Comparison of ENCODE assay signal across 11 mouse cellular contexts in genomic region chr2:157724574-157724914, GRCm38 (mm10). TPM values are rescaled to one million over a fixed set of nuclear protein-coding genes. Genes with fewer than 3 reads are reported as not detected.
DNase-seq lines count a peak whose midpoint lies in the region; ATAC-seq lines count a peak whose summit lies in the region.
"Had no signal": no experiment of that assay in that cellular context is flagged by ENCODE, and none has a peak within 500 bp of the region (broad histone marks: within the 10 kb centered on the region; RNA-seq: fewer than 3 reads in every experiment).

No protein-coding gene starts in this region.

- WGBS in embryonic facial prominence, embryonic 10.5 days: 52% methylated on average over 5 of the region's 5 CpGs
- WGBS in embryonic facial prominence, embryonic 11.5 days: 43% methylated on average over 5 of the region's 5 CpGs
- WGBS in hindbrain, embryonic 15.5 days: 36% methylated on average over 5 of the region's 5 CpGs
- 50% methylated on average over 5 of the region's 5 CpGs for WGBS in midbrain, embryonic 14.5 days
- WGBS in liver, embryonic 11.5 days: 49% methylated on average over 5 of the region's 5 CpGs

- H3K4me3 ChIP-seq in embryonic facial prominence, embryonic 10.5 days: no peak overlapping the region
- H3K4me3 ChIP-seq in embryonic facial prominence, embryonic 11.5 days (ENCODE audit: low read depth, low read length): no peak overlapping the region
- no peak overlapping the region for H3K4me3 ChIP-seq in hindbrain, embryonic 15.5 days
- H3K4me3 ChIP-seq in midbrain, embryonic 14.5 days (replicated peaks; ENCODE audit: low read depth, low read length): no peak overlapping the region
- no peak overlapping the region for H3K4me3 ChIP-seq in liver, embryonic 11.5 days (ENCODE audit: low read depth, low read length)
- H3K4me3 ChIP-seq: liver, embryonic 15.5 days had no signal

- peak; percentile 40; the same call in 1 of the 2 replicates for ATAC-seq in embryonic facial prominence, embryonic 11.5 days (replicated peaks; ENCODE audit: insufficient number of reproducible peaks, low FRiP score, low TSS enrichment, low read depth)
- ATAC-seq in hindbrain, embryonic 15.5 days (ENCODE audit: low FRiP score, low read depth): peak; percentile 23; the same call in 1 of the 2 replicates
- no peak for ATAC-seq in midbrain, embryonic 14.5 days (ENCODE audit: low FRiP score, low TSS enrichment)
- ATAC-seq in liver, embryonic 11.5 days (replicated peaks; ENCODE audit: low FRiP score): no peak

- no peaks in the 10 kb centered on the region for H3K27me3 ChIP-seq in embryonic facial prominence, embryonic 10.5 days (replicated peaks; ENCODE audit: low read depth, poor library complexity, severe bottlenecking)
- no peaks in the 10 kb centered on the region for H3K27me3 ChIP-seq in embryonic facial prominence, embryonic 11.5 days (ENCODE audit: control insufficient read depth, insufficient read depth, low read length)
- no peaks in the 10 kb centered on the region for H3K27me3 ChIP-seq in hindbrain, embryonic 15.5 days
- no peaks in the 10 kb centered on the region for H3K27me3 ChIP-seq in midbrain, embryonic 14.5 days (ENCODE audit: control insufficient read depth, insufficient read depth, low read length)
- no peaks in the 10 kb centered on the region for H3K27me3 ChIP-seq in liver, embryonic 11.5 days (replicated peaks; ENCODE audit: control insufficient read depth, insufficient read depth, low read length)
- H3K27me3 ChIP-seq: liver, embryonic 15.5 days had no signal

- peaks cover 35% of the 10 kb centered on the region for H3K4me1 ChIP-seq in embryonic facial prominence, embryonic 10.5 days
- H3K4me1 ChIP-seq in embryonic facial prominence, embryonic 11.5 days (ENCODE audit: control insufficient read depth, insufficient read depth, low read length): 0 out of 2 replicates have a peak, but pooled peaks cover 2% of the 10 kb centered on the region
- peaks cover 14% of the 10 kb centered on the region for H3K4me1 ChIP-seq in hindbrain, embryonic 15.5 days (replicated peaks)
- peaks cover 13% of the 10 kb centered on the region; the same call in 1 of the 2 replicates for H3K4me1 ChIP-seq in midbrain, embryonic 14.5 days (ENCODE audit: control insufficient read depth, insufficient read depth, low read length)
- H3K4me1 ChIP-seq in liver, embryonic 11.5 days (replicated peaks; ENCODE audit: control insufficient read depth, insufficient read depth, low read length): no peaks in the 10 kb centered on the region
- H3K4me1 ChIP-seq: liver, embryonic 15.5 days had no signal

- no peak overlapping the region for H3K4me2 ChIP-seq in embryonic facial prominence, embryonic 11.5 days (ENCODE audit: low read depth, low read length)
- no peak overlapping the region for H3K4me2 ChIP-seq in hindbrain, embryonic 15.5 days
- H3K4me2 ChIP-seq in midbrain, embryonic 14.5 days (ENCODE audit: low read length): 0 out of 2 replicates have a peak overlapping the region, but pooled peaks have one; percentile 1
- no peak overlapping the region for H3K4me2 ChIP-seq in liver, embryonic 11.5 days
- H3K4me2 ChIP-seq: liver, embryonic 15.5 days had no signal

- H3K36me3 ChIP-seq in embryonic facial prominence, embryonic 10.5 days (replicated peaks): no peaks in the 10 kb centered on the region
- H3K36me3 ChIP-seq in embryonic facial prominence, embryonic 11.5 days (replicated peaks; ENCODE audit: control insufficient read depth, insufficient read depth, low read depth, low read length): no peaks in the 10 kb centered on the region
- H3K36me3 ChIP-seq in hindbrain, embryonic 15.5 days: no peaks in the 10 kb centered on the region
- no peaks in the 10 kb centered on the region for H3K36me3 ChIP-seq in midbrain, embryonic 14.5 days (ENCODE audit: control insufficient read depth, insufficient read depth, low read length)
- no peaks in the 10 kb centered on the region for H3K36me3 ChIP-seq in liver, embryonic 11.5 days (ENCODE audit: control insufficient read depth, insufficient read depth, low read length)
- H3K36me3 ChIP-seq: liver, embryonic 15.5 days had no signal

- no peaks in the 10 kb centered on the region for H3K9me3 ChIP-seq in embryonic facial prominence, embryonic 10.5 days
- no peaks in the 10 kb centered on the region for H3K9me3 ChIP-seq in embryonic facial prominence, embryonic 11.5 days (replicated peaks; ENCODE audit: control insufficient read depth, low read length)
- H3K9me3 ChIP-seq in hindbrain, embryonic 15.5 days: no peaks in the 10 kb centered on the region
- H3K9me3 ChIP-seq in midbrain, embryonic 14.5 days (ENCODE audit: control insufficient read depth, low read length): no peaks in the 10 kb centered on the region
- no peaks in the 10 kb centered on the region for H3K9me3 ChIP-seq in liver, embryonic 11.5 days (ENCODE audit: control insufficient read depth, low read length)
- H3K9me3 ChIP-seq: liver, embryonic 15.5 days had no signal

- H3K9ac ChIP-seq in embryonic facial prominence, embryonic 11.5 days (replicated peaks; ENCODE audit: low read length): no peak overlapping the region; the same call in 1 of the 2 replicates
- no peak overlapping the region for H3K9ac ChIP-seq in hindbrain, embryonic 15.5 days
- H3K9ac ChIP-seq in midbrain, embryonic 14.5 days (replicated peaks; ENCODE audit: low read length): no peak overlapping the region; the same call in 1 of the 2 replicates
- H3K9ac ChIP-seq in liver, embryonic 11.5 days (ENCODE audit: low read depth, low read length): no peak overlapping the region
- H3K9ac ChIP-seq: liver, embryonic 15.5 days had no signal

- DNase-seq in embryonic facial prominence, embryonic 10.5 days (ENCODE audit: low spot score): no peak
- DNase-seq in embryonic facial prominence, embryonic 11.5 days (ENCODE audit: low spot score): no peak
- DNase-seq in midbrain, embryonic 14.5 days: no peak
- DNase-seq in testis, postnatal 10 days (ENCODE audit: low spot score): no peak
- no peak for DNase-seq in adrenal gland, adult 18-20 months (ENCODE audit: low spot score in 2 of 2)
- DNase-seq in liver, embryonic 11.5 days (ENCODE audit: low spot score): no peak
- DNase-seq: adrenal gland, adult 8-10 months; kidney, postnatal 14 days; layer of hippocampus, postnatal 36 days had no signal

- peak overlapping the region; percentile 80 for H3K27ac ChIP-seq in embryonic facial prominence, embryonic 10.5 days (replicated peaks)
- peak overlapping the region; percentile 56; the same call in 1 of the 2 replicates for H3K27ac ChIP-seq in embryonic facial prominence, embryonic 11.5 days (replicated peaks; ENCODE audit: low read depth, low read length)
- H3K27ac ChIP-seq in hindbrain, embryonic 15.5 days (replicated peaks): peak overlapping the region; percentile 73
- peak overlapping the region; percentile 85 for H3K27ac ChIP-seq in midbrain, embryonic 14.5 days (replicated peaks; ENCODE audit: low read depth, low read length)
- no peak overlapping the region for H3K27ac ChIP-seq in liver, embryonic 11.5 days (ENCODE audit: low read depth, low read length)
- H3K27ac ChIP-seq: liver, embryonic 15.5 days had no signal

RNA-seq across cellular contexts. Expression of gene Ctnnbl1, which starts 12.7 kb away (rescaled TPM):
- 93.8 and 98.1 TPM in 2 replicates for polyA plus RNA-seq in embryonic facial prominence, embryonic 10.5 days (2016; fragmentation: Nextera tagmentation; extraction: Ambion mirVana)
- 94.9 and 97.1 TPM in 2 replicates for polyA plus RNA-seq in embryonic facial prominence, embryonic 11.5 days (2014; fragmentation: Nextera tagmentation; extraction: Ambion mirVana)
- 55.6 and 58.9 TPM in 2 replicates for polyA plus RNA-seq in hindbrain, embryonic 15.5 days (2015; fragmentation: Nextera tagmentation; extraction: Ambion mirVana)
- 61.2 and 78.7 TPM in 2 replicates for polyA plus RNA-seq in midbrain, embryonic 14.5 days (2014; fragmentation: Nextera tagmentation; extraction: Ambion mirVana)
- 10 to 100 TPM; 17.7 to 18.1 TPM for total RNA-seq in adrenal gland, adult 18-20 months (2021)
- polyA plus RNA-seq in liver, embryonic 11.5 days (2014; fragmentation: Nextera tagmentation; extraction: Ambion mirVana): 56.3 and 65.0 TPM in 2 replicates

Comparison
In these comparisons a context has a peak if more than half of its experiments do, and no peak if none do; other contexts are left out.
1. ATAC-seq: peak in embryonic facial prominence, embryonic 11.5 days (single experiment) and hindbrain, embryonic 15.5 days (single experiment); none in midbrain, embryonic 14.5 days (single experiment) and liver, embryonic 11.5 days (single experiment).